Mouse (Mus musculus) common myeloid progenitor, adult 5-6 weeks (primary cell): ENCODE results near the gene Fes. TPM values are rescaled to one million over a fixed set of nuclear protein-coding genes. Genes with fewer than 3 reads are reported as not detected.
"Not testable (repeated sequence)": the region's sequence is repeated elsewhere in the genome, so short reads cannot be mapped to it uniquely, and the experiment has no call there.

Experiments
- ATAC-seq: replicated peaks from 2 replicates; pipeline ENCODE4 v1.8.0; 2016; ENCODE audit warnings: low read depth, mild to moderate bottlenecking, moderate TSS enrichment, inconsistent platforms; ENCODE audit not compliant: poor library complexity, severe bottlenecking
- total RNA-seq: library from RNA; stranded (forward); fragments of 200-1000, 187-1606 nt; gene quantifications from 2 replicates; pipeline ENCODE4 v1.2.3, GENCODE M21; 2017

The Fes gene
- total RNA-seq, 1 experiment from 2014 or later, result 105 TPM

GRCm38 (mm10) chr7:80406186-80406585 lies 18.4 kb upstream of the Fes start:
- ATAC-seq, result no peak

GRCm38 (mm10) chr7:80405188-80405695 lies 17.5 kb upstream of the Fes start, which contains the start of gene Furin:
Furin (minus strand) TSS chr7:80405436.
- no peak for ATAC-seq

- ATAC-seq, result peak; percentile 76
Measured at GRCm38 (mm10) chr7:80404101-80404894, 16.6 kb upstream of the Fes start.

GRCm38 (mm10) chr7:80403551-80403950 lies 15.8 kb upstream of the Fes start:
- no peak for ATAC-seq

- ATAC-seq, result no peak
Measured at GRCm38 (mm10) chr7:80402651-80403321, 15.0 kb upstream of the Fes start.

GRCm38 (mm10) chr7:80401860-80402641 lies 14.3 kb upstream of the Fes start:
- no peak for ATAC-seq

- no peak for ATAC-seq
Measured at GRCm38 (mm10) chr7:80401041-80401859, 13.5 kb upstream of the Fes start.

- ATAC-seq, result no peak
Measured at GRCm38 (mm10) chr7:80400571-80400970, 12.8 kb upstream of the Fes start.

- ATAC-seq, result no peak; the same call in 1 of the 2 replicates
Measured at GRCm38 (mm10) chr7:80400099-80400498, 12.4 kb upstream of the Fes start.

GRCm38 (mm10) chr7:80398654-80399444 lies 11.1 kb upstream of the Fes start:
- no peak for ATAC-seq

- no peak for ATAC-seq
Measured at GRCm38 (mm10) chr7:80397986-80398385, 10.2 kb upstream of the Fes start.

- not testable (repeated sequence) for ATAC-seq
Measured at GRCm38 (mm10) chr7:80396427-80396826, 8.7 kb upstream of the Fes start.

GRCm38 (mm10) chr7:80394600-80394999 lies 6.9 kb upstream of the Fes start:
- no peak for ATAC-seq

- ATAC-seq, result no peak
Measured at GRCm38 (mm10) chr7:80392119-80392518, 4.4 kb upstream of the Fes start.

GRCm38 (mm10) chr7:80387033-80387632 lies 613 bp downstream of the Fes start:
- no peak for ATAC-seq

GRCm38 (mm10) chr7:80386235-80386930 lies 1.4 kb downstream of the Fes start:
- peak; percentile 79 for ATAC-seq

GRCm38 (mm10) chr7:80382919-80383318 lies 4.8 kb downstream of the Fes start:
- ATAC-seq, result no peak

GRCm38 (mm10) chr7:80379531-80379930 lies 8.2 kb downstream of the Fes start:
- ATAC-seq, result 0 out of 2 replicates have a peak, but pooled peaks have one; percentile 24
